In the genomic region with DNA sequence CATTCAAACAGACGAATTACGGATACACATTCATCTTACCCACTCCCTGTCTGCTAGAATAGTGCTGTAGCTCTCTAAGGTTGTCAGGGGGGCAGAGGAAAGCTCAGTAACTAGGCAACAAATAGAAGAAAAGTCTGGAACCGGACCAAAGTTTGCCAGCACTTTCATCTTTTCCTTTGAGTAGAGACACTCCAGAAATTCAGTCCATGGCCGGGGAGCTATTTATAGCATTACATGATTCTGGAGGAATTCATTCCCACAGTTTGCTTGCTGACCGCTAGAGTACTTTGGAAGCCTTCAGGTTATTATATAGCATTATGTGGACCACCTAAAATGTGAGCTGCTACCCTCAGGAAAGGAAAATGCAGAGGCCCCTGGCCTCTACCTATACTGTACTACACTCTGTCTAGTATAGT, we compare ENCODE assay signal across 8 mouse cellular contexts. TPM values are rescaled to one million over a fixed set of nuclear protein-coding genes. Genes with fewer than 3 reads are reported as not detected.
DNase-seq lines count a peak whose midpoint lies in the region; ATAC-seq and TF ChIP-seq lines count a peak whose summit lies in the region.

No protein-coding gene starts in this region.

- peak overlapping the region; percentile 56 for H3K4me2 ChIP-seq in heart, embryonic 11.5 days

- TF ChIP-seq CTCF in gastrocnemius, adult 2 months (IDR thresholded peaks at IDR 0.05): peak; percentile 38

- H3K27ac ChIP-seq in gastrocnemius, adult 2 months: peak overlapping the region; percentile 48
- peak overlapping the region; percentile 78 for H3K27ac ChIP-seq in heart, embryonic 11.5 days (ENCODE audit: low read depth, low read length)

- no peak overlapping the region for H3K9ac ChIP-seq in heart, embryonic 11.5 days (ENCODE audit: low read depth, low read length)

- intact Hi-C loops in gastrocnemius, adult 2 months (cut with DNase I): no loop called here
- intact Hi-C loops in gastrocnemius, postnatal 14 days (cut with DNase I; ENCODE audit: low total_unique reads): no loop called here

- peak; percentile 49 for ATAC-seq in heart, embryonic 11.5 days (replicated peaks; ENCODE audit: insufficient number of reproducible peaks, low FRiP score, low TSS enrichment)

- no peaks in the 10 kb centered on the region for H3K9me3 ChIP-seq in heart, embryonic 11.5 days (replicated peaks; ENCODE audit: control insufficient read depth, low read length)

- H3K27me3 ChIP-seq in heart, embryonic 11.5 days (ENCODE audit: control insufficient read depth, insufficient read depth, low read length): no peaks in the 10 kb centered on the region

- no peak overlapping the region; the same call in 1 of the 2 replicates for H3K4me3 ChIP-seq in gastrocnemius, adult 2 months
- H3K4me3 ChIP-seq in heart, embryonic 11.5 days (ENCODE audit: low read depth, low read length): no peak overlapping the region

- no peaks in the 10 kb centered on the region for H3K36me3 ChIP-seq in heart, embryonic 11.5 days (ENCODE audit: control insufficient read depth, insufficient read depth, low read length)

- WGBS in heart, embryonic 11.5 days (ENCODE audit: insufficient replicate concordance): 20% methylated on average over 5 of the region's 5 CpGs

- peaks cover 39% of the 10 kb centered on the region for H3K4me1 ChIP-seq in heart, embryonic 11.5 days (ENCODE audit: control insufficient read depth, insufficient read depth, low read length)

- DNase-seq in gastrocnemius, adult 2 months: no peak
- DNase-seq in gastrocnemius, postnatal 14 days: no peak
- DNase-seq in NIH3T3 (ENCODE audit: low read depth): peak; percentile 38
- peak; percentile 74 for DNase-seq in lung, postnatal 36 days
- no peak for DNase-seq in spleen, postnatal 4 days (ENCODE audit: low spot score in 2 of 2)
- no peak for DNase-seq in left cerebral cortex, adult 8-10 months (ENCODE audit: low spot score in 2 of 2)
- DNase-seq in embryo, embryonic 9.5 days (ENCODE audit: extremely low spot score): no peak

RNA-seq across cellular contexts. Expression of a gene that starts 43.0 kb away (rescaled TPM):
- 10 to 100 TPM; 54.2 to 60.1 TPM for total RNA-seq in gastrocnemius, adult 2 months (2021)
- 10 to 100 TPM; 84.5 to 99.0 TPM for total RNA-seq in gastrocnemius, postnatal 14 days (2021)
- polyA plus RNA-seq in heart, embryonic 11.5 days (2014; fragmentation: Nextera tagmentation; extraction: Ambion mirVana): 106 and 114 TPM in 2 replicates
- 100 to 1,000 TPM; 126 to 159 (median 137) TPM for total RNA-seq in left cerebral cortex, adult 8-10 months (2022)

Comparison
In these comparisons a context has a peak if more than half of its experiments do, and no peak if none do; other contexts are left out.
1. DNase-seq: peak in NIH3T3 (single experiment) and lung, postnatal 36 days (single experiment); none in gastrocnemius, adult 2 months (single experiment), gastrocnemius, postnatal 14 days (single experiment), spleen, postnatal 4 days (0 of 2), left cerebral cortex, adult 8-10 months (0 of 2) and embryo, embryonic 9.5 days (single experiment).